Mouse (Mus musculus): Measurements from ENCODE around the gene Fzd10.

GRCm38 (mm10) chr5:128596813-128597212, 3.8 kb upstream of the Fzd10 start:
- TF ChIP-seq CTCF (IDR thresholded peaks at IDR 0.05; ENCODE audit: borderline replicate concordance, extremely low read depth, insufficient read depth, insufficient read length) (no peak), POLR2A (IDR thresholded peaks at IDR 0.05; ENCODE audit: borderline replicate concordance, extremely low read depth, insufficient read depth, insufficient read length, poor library complexity, severe bottlenecking) (no peak)
